Mouse (Mus musculus): Measurements from ENCODE around the gene Gnai2. TPM values are rescaled to one million over a fixed set of nuclear protein-coding genes. Genes with fewer than 3 reads are reported as not detected.

Gene Gnai2
- total and polyA plus RNA-seq, 2 experiments from 2014 or later, result 295 to 472 TPM

DNA sequence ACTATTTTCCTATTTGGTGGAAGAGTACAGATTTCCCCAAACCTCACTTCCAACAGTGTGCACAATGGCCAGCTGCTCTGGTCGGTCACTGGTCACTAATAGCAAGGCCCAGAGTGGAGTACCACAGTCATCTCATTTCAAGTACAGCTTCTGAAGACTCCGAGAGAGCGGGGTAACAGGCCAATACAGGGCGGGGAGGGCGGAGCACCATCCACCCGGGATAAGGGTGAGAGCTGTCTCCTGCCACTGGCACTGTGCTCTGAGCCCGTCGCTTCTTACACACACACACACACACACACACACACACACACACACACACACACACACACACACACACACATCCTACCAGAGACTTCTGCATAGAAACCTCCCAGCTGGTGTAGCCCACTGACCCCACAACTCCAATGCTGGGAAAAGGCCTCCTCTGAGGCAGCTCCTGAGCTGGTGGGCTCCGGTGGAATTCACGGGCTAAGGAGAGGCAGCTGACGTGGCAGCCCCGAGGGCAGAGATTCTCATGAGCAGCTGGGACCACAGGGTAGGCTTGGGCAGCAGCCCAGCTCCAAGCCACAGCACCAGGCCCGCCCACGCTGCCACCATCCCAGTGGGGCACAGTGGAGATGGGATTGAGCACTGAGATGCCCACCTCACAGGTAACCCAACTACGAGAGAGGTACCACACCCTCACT is 8.9 kb downstream of the Gnai2 start:
- ATAC-seq (ENCODE audit: insufficient read depth, low read depth) (peak; percentile 3; the same call in 1 of the 2 replicates), DNase-seq (ENCODE audit: low spot score) (no peak)
- no peaks in the 10 kb centered on the region for H3K27me3 ChIP-seq (ENCODE audit: control insufficient read depth, insufficient read depth, low read length)
- H3K27ac ChIP-seq (ENCODE audit: low read depth), result peak overlapping the region; percentile 94
- H3K4me2 ChIP-seq (ENCODE audit: low read depth, low read length), result peak overlapping the region; percentile 51
- peaks cover 18% of the 10 kb centered on the region for H3K36me3 ChIP-seq (replicated peaks; ENCODE audit: control insufficient read depth, insufficient read depth, low read length)
- 37% methylated on average over 13 of the region's 15 CpGs for WGBS
- H3K9ac ChIP-seq (replicated peaks; ENCODE audit: low read depth, low read length), result peak overlapping the region; percentile 2; the same call in 1 of the 2 replicates
- H3K4me3 ChIP-seq (ENCODE audit: low read depth, low read length), result 0 out of 2 replicates have a peak overlapping the region, but pooled peaks have one; percentile 6
- no peaks in the 10 kb centered on the region for H3K9me3 ChIP-seq (replicated peaks; ENCODE audit: control insufficient read depth, low read length)
- peaks cover 69% of the 10 kb centered on the region for H3K4me1 ChIP-seq (ENCODE audit: control insufficient read depth, insufficient read depth)
- TF ChIP-seq CTCF (IDR thresholded peaks at IDR 0.05; ENCODE audit: low read depth) (no peak), EP300 (IDR thresholded peaks at IDR 0.05; ENCODE audit: low read depth) (no peak)

DNA sequence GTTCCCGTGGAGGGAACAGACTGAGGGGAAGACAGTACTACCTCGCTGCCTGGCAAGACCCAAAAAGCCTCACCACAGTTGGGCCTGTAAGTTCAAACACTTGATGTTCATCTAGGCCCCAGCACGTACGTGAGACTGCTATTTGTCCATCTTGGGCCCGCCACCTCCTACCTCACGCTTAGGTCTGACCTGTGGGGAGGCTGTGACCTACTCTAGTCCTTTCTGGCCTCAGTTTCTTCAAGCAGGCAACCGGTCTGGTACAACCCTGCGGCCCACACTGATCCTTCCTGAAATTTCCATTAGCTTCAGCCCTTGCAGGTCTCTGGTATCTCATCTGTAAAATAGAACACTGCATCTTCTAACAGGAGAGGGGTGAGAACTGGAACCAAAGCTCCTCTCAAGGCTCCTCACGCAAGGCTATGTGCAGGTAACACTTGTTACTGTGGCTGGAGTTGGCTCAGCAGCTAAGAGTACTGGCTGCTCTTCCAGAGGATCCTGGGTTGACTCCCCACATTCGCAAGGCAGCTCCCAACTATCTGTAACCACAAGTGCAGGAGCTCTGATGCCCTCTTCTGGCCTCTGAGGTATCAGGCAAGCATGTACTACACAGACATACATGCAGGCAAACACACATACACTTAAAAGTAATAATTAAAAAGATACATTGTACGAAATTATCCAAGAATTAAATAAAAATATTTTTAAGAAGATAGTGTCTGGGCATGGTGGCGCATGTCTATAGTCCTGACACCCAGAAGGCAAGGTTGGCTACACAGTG is 9.6 kb downstream of the Gnai2 start:
- 84% methylated on average over 12 of the region's 12 CpGs for WGBS
- H3K27ac ChIP-seq (ENCODE audit: low read depth), result peak overlapping the region; percentile 94
- no peak overlapping the region for H3K4me3 ChIP-seq (ENCODE audit: low read depth, low read length)
- peaks cover 19% of the 10 kb centered on the region for H3K36me3 ChIP-seq (replicated peaks; ENCODE audit: control insufficient read depth, insufficient read depth, low read length)
- no peak for ATAC-seq (ENCODE audit: insufficient read depth, low read depth)
- H3K9me3 ChIP-seq (replicated peaks; ENCODE audit: control insufficient read depth, low read length), result no peaks in the 10 kb centered on the region
- H3K4me1 ChIP-seq (ENCODE audit: control insufficient read depth, insufficient read depth), result peaks cover 71% of the 10 kb centered on the region
- no peak for DNase-seq (ENCODE audit: low spot score)
- 0 out of 2 replicates have a peak overlapping the region, but pooled peaks have one; percentile 32 for H3K9ac ChIP-seq (replicated peaks; ENCODE audit: low read depth, low read length)
- no peaks in the 10 kb centered on the region for H3K27me3 ChIP-seq (ENCODE audit: control insufficient read depth, insufficient read depth, low read length)
- TF ChIP-seq CTCF (IDR thresholded peaks at IDR 0.05; ENCODE audit: low read depth) (peak; percentile 38), EP300 (IDR thresholded peaks at IDR 0.05; ENCODE audit: low read depth) (no peak)
- H3K4me2 ChIP-seq (ENCODE audit: low read depth, low read length), result 0 out of 2 replicates have a peak overlapping the region, but pooled peaks have one; percentile 51

GRCm38 (mm10) chr9:107624951-107625350 is 10.2 kb downstream of the Gnai2 start:
- Histone ChIP-seq H3K4me2 (ENCODE audit: low read depth, low read length) (peak overlapping the region; percentile 14; the same call in 1 of the 2 replicates), H3K4me1 (ENCODE audit: control insufficient read depth, insufficient read depth) (peaks cover 71% of the 10 kb centered on the region), H3K27ac (ENCODE audit: low read depth) (peak overlapping the region; percentile 94), H3K27me3 (ENCODE audit: control insufficient read depth, insufficient read depth, low read length) (no peaks in the 10 kb centered on the region), H3K4me3 (ENCODE audit: low read depth, low read length) (no peak overlapping the region), H3K9ac (replicated peaks; ENCODE audit: low read depth, low read length) (peak overlapping the region; percentile 32; the same call in 1 of the 2 replicates), H3K9me3 (replicated peaks; ENCODE audit: control insufficient read depth, low read length) (no peaks in the 10 kb centered on the region), H3K36me3 (replicated peaks; ENCODE audit: control insufficient read depth, insufficient read depth, low read length) (peaks cover 25% of the 10 kb centered on the region)
- DNase-seq (ENCODE audit: low spot score), result no peak
- no peak for TF ChIP-seq CTCF (IDR thresholded peaks at IDR 0.05; ENCODE audit: low read depth)
- 79% methylated on average over 3 of the region's 3 CpGs for WGBS
- no peak for ATAC-seq (ENCODE audit: insufficient read depth, low read depth)

GRCm38 (mm10) chr9:107624539-107624938 is 10.6 kb downstream of the Gnai2 start:
- Histone ChIP-seq H3K4me2 (ENCODE audit: low read depth, low read length) (peak overlapping the region; percentile 14; the same call in 1 of the 2 replicates), H3K36me3 (replicated peaks; ENCODE audit: control insufficient read depth, insufficient read depth, low read length) (peaks cover 29% of the 10 kb centered on the region), H3K9me3 (replicated peaks; ENCODE audit: control insufficient read depth, low read length) (no peaks in the 10 kb centered on the region), H3K9ac (replicated peaks; ENCODE audit: low read depth, low read length) (peak overlapping the region; percentile 32), H3K27ac (ENCODE audit: low read depth) (peak overlapping the region; percentile 94), H3K4me1 (ENCODE audit: control insufficient read depth, insufficient read depth) (peaks cover 71% of the 10 kb centered on the region), H3K4me3 (ENCODE audit: low read depth, low read length) (no peak overlapping the region), H3K27me3 (ENCODE audit: control insufficient read depth, insufficient read depth, low read length) (no peaks in the 10 kb centered on the region)
- TF ChIP-seq EP300 (IDR thresholded peaks at IDR 0.05; ENCODE audit: low read depth) (0 out of 2 replicates have a peak, but pooled peaks have one; percentile 23), CTCF (IDR thresholded peaks at IDR 0.05; ENCODE audit: low read depth) (no peak)
- ATAC-seq (ENCODE audit: insufficient read depth, low read depth) (0 out of 2 replicates have a peak, but pooled peaks have one; percentile 14), DNase-seq (ENCODE audit: low spot score) (peak; percentile 72)
- WGBS, result 57% methylated on average over 5 of the region's 5 CpGs

GRCm38 (mm10) chr9:107620954-107621353 is 14.2 kb downstream of the Gnai2 start:
- H3K36me3 ChIP-seq (replicated peaks; ENCODE audit: control insufficient read depth, insufficient read depth, low read length), result peaks cover 49% of the 10 kb centered on the region
- H3K4me2 ChIP-seq (ENCODE audit: low read depth, low read length), result no peak overlapping the region
- H3K4me3 ChIP-seq (ENCODE audit: low read depth, low read length), result no peak overlapping the region
- TF ChIP-seq EP300 (IDR thresholded peaks at IDR 0.05; ENCODE audit: low read depth) (no peak), CTCF (IDR thresholded peaks at IDR 0.05; ENCODE audit: low read depth) (no peak)
- H3K9me3 ChIP-seq (replicated peaks; ENCODE audit: control insufficient read depth, low read length), result no peaks in the 10 kb centered on the region
- no peaks in the 10 kb centered on the region for H3K27me3 ChIP-seq (ENCODE audit: control insufficient read depth, insufficient read depth, low read length)
- H3K4me1 ChIP-seq (ENCODE audit: control insufficient read depth, insufficient read depth), result peaks cover 56% of the 10 kb centered on the region
- DNase-seq (ENCODE audit: low spot score) (no peak), ATAC-seq (ENCODE audit: insufficient read depth, low read depth) (no peak)
- no peak overlapping the region for H3K9ac ChIP-seq (replicated peaks; ENCODE audit: low read depth, low read length)
- H3K27ac ChIP-seq (ENCODE audit: low read depth), result peak overlapping the region; percentile 93
